Mouse (Mus musculus) limb, embryonic 11.5 days (tissue): ENCODE results near the gene Nploc4. TPM values are rescaled to one million over a fixed set of nuclear protein-coding genes. Genes with fewer than 3 reads are reported as not detected.

Source experiments
- ATAC-seq: fragments of 200-750 bp; cut with Nextera tagmentation; 2 replicates; pipeline ENCODE4 v1.8.0; 2017; ENCODE audit warnings: low read depth; ENCODE audit not compliant: insufficient number of reproducible peaks, low FRiP score, low TSS enrichment
- DNase-seq: peaks from one replicate; pipeline ENCODE4 v3.0.0-alpha.2; 2015; ENCODE audit warnings: low spot score
- H3K27ac ChIP-seq: fragments of 300-500 bp; sonication (generic); replicated peaks from 2 replicates; pipeline ENCODE4 v1.5.1; 2014; ENCODE audit warnings: low read depth, mild to moderate bottlenecking, low read length
- H3K27me3 ChIP-seq: fragments of 300-500 bp; sonication (generic); 2 replicates; pipeline ENCODE4 v1.6.1; 2014; ENCODE audit warnings: mild to moderate bottlenecking, low read length, mixed read lengths; ENCODE audit not compliant: control insufficient read depth, insufficient read depth
- H3K36me3 ChIP-seq: fragments of 300-500 bp; sonication (generic); 2 replicates; pipeline ENCODE4 v1.6.1; 2014; ENCODE audit warnings: mild to moderate bottlenecking, low read length, moderate library complexity, mixed read lengths; ENCODE audit not compliant: control insufficient read depth, insufficient read depth
- H3K4me1 ChIP-seq: fragments of 300-500 bp; sonication (generic); 2 replicates; pipeline ENCODE4 v1.6.1; 2014; ENCODE audit warnings: low read length, mixed read lengths; ENCODE audit not compliant: control insufficient read depth, insufficient read depth
- H3K4me2 ChIP-seq: fragments of 300-500 bp; sonication (generic); 2 replicates; pipeline ENCODE4 v1.6.1; 2014; ENCODE audit warnings: low read depth, mild to moderate bottlenecking, moderate library complexity; ENCODE audit not compliant: severe bottlenecking
- H3K4me3 ChIP-seq: fragments of 300-500 bp; sonication (generic); 2 replicates; pipeline ENCODE4 v1.5.1; 2014; ENCODE audit warnings: low read depth, low read length
- H3K9ac ChIP-seq: fragments of 300-500 bp; sonication (generic); 2 replicates; pipeline ENCODE4 v1.6.1; 2014; ENCODE audit warnings: mild to moderate bottlenecking, low read length
- H3K9me3 ChIP-seq: fragments of 300-500 bp; sonication (generic); 2 replicates; pipeline ENCODE4 v1.6.1; 2016; ENCODE audit warnings: low read length; ENCODE audit not compliant: control insufficient read depth
- WGBS: fragments of 180-500 bp; shearing (Covaris S2); extraction: QIAGEN DNeasy Blood & Tissue Kit; methylation state at CpG from one replicate; pipeline ENCODE4 v1.1.7; 2014; 5-methylcytosine and 5-hydroxymethylcytosine counted together
- polyA plus RNA-seq: library from polyadenylated mRNA; unstranded; fragments of >200 nt; fragmentation: Nextera tagmentation; extraction: Ambion mirVana; gene quantifications from 2 replicates; pipeline ENCODE4 v1.2.1, GENCODE M21; 2014

The Nploc4 gene
- polyA plus RNA-seq, 1 experiment from 2014 or later, result 47.1 TPM

DNA sequence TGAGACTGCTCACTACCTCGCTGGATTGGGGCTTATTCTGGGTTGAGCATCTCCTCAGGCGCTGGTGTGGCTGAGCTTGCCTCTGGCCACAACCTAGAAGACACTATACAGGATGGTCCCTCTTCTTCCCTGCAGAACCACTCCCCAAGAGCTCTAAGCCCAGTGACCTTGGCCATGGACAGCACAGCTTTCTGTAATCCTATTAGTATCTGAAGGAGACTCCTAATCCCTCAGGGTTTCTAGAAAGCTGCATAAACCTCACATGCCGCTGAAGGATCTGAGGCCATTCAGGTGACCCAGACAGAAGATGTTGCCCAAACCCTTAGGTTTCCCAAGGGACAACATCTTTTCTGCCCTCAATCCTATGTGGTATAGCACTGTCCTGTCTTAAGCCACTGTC is 14.7 kb upstream of the Nploc4 start:
- H3K36me3 ChIP-seq, result no peaks in the 10 kb centered on the region
- ATAC-seq, result no peak

DNA sequence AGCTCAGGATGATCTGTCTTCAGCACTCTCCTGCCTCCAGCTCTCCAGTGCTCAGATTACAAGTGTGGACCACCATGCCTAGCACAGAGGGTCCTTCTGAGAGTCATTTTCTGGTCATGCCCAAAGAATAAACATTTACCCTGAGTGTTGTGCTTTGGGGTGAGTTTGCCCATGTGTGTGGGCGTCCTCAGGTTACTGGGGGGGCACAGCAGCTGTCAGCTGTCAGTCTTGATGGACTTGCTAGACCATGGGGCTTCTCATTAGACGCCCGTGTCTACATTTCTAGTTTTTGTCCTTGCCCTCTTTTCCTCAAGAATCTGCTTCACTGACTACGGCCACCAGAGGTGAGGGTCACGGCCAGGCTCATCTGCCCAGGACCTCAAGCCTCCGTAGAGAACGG is 9.7 kb upstream of the Nploc4 start:
- Histone ChIP-seq H3K27me3 (no peaks in the 10 kb centered on the region), H3K36me3 (no peaks in the 10 kb centered on the region), H3K4me2 (no peak overlapping the region), H3K4me3 (no peak overlapping the region), H3K9me3 (no peaks in the 10 kb centered on the region), H3K9ac (no peak overlapping the region), H3K4me1 (no peaks in the 10 kb centered on the region), H3K27ac (no peak overlapping the region)
- WGBS, result 81% methylated on average over 7 of the region's 7 CpGs
- no peak for DNase-seq
- ATAC-seq, result no peak

More for the DNA sequence above, 14.7 kb upstream of the Nploc4 start:
- no peak overlapping the region for H3K4me2 ChIP-seq
- no peak for DNase-seq
- H3K4me3 ChIP-seq, result no peak overlapping the region
- no peak overlapping the region for H3K9ac ChIP-seq
- WGBS, result 71% methylated on average over 3 of the region's 3 CpGs
- no peaks in the 10 kb centered on the region for H3K9me3 ChIP-seq
- H3K27me3 ChIP-seq, result no peaks in the 10 kb centered on the region
- H3K4me1 ChIP-seq, result no peaks in the 10 kb centered on the region
- no peak overlapping the region for H3K27ac ChIP-seq

DNA sequence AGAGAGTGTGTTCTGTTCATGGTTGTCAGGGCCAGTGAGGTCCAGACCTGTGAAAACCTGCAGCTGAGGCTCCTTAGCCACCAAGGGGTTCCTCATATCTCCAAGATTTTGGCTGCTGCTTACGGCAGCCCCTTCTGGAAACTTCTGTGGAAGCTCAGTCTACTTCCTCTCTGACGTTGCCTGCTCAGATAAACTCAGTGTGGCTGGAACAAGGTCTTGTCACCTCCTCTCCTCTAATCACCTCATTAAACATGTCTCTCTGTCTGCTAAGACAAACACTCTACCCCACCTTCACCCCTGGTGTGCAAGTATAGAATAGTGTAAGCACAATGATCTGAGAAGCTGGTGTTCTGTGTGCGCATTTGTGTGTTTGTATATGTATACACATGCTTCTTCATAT is 8.0 kb upstream of the Nploc4 start:
- DNase-seq (no peak), ATAC-seq (no peak)
- H3K4me2 ChIP-seq, result no peak overlapping the region
- no peaks in the 10 kb centered on the region for H3K27me3 ChIP-seq
- no peaks in the 10 kb centered on the region for H3K36me3 ChIP-seq
- H3K27ac ChIP-seq, result no peak overlapping the region
- no peaks in the 10 kb centered on the region for H3K9me3 ChIP-seq
- no peak overlapping the region for H3K4me3 ChIP-seq
- no peak overlapping the region for H3K9ac ChIP-seq
- 65% methylated on average over 3 of the region's 3 CpGs for WGBS
- no peaks in the 10 kb centered on the region for H3K4me1 ChIP-seq

DNA sequence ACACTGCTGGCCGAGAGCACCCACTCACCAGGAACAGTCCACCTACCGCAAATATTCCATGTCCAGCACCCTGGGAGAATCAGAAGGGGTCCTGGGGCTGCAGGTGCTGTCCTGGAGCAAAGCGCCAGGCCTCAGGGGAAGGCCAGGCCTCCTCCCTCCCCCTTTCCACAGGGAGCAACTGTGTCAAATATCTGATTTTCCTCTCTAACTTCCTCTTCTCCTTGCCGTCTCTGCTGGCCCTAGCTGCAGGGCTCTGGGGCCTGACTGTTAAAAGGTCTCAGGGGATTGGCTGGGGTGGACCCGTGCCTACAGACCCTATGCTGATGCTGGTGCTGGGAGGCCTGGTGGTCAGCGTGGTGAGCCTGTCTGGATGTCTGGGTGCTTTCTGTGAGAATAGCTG is 6.6 kb upstream of the Nploc4 start:
- no peak overlapping the region for H3K9ac ChIP-seq
- H3K4me1 ChIP-seq, result no peaks in the 10 kb centered on the region
- H3K27ac ChIP-seq, result no peak overlapping the region
- DNase-seq, result no peak
- WGBS, result 72% methylated on average over 6 of the region's 6 CpGs
- no peaks in the 10 kb centered on the region for H3K27me3 ChIP-seq
- H3K4me2 ChIP-seq, result no peak overlapping the region
- H3K9me3 ChIP-seq, result no peaks in the 10 kb centered on the region
- no peak overlapping the region for H3K4me3 ChIP-seq
- ATAC-seq, result no peak
- no peaks in the 10 kb centered on the region for H3K36me3 ChIP-seq

DNA sequence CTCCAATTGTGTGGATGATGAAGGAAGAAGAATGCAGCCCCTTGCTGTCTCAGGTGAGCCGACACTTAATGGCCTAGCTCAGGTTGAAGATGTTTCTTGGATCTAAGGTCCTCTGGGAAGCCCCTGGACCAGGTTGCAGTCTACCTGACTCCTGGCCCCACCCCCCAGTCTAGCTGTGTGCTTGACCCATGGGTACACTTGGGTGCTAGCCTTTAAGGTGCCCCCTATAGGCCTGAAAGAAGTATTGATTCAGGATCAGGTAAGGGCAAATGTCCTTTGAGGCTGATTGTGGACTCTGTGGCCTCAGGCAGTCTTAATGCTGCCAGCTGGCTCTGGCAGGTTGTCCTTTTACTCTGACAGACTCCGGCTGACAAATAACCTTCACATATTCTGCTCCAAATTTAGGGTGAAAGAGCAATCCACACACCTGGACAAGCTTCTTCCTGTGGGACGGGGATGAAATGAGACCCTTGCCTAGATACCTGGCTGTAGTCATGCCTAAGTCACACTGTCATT is 5.3 kb upstream of the Nploc4 start:
- Histone ChIP-seq H3K4me2 (no peak overlapping the region), H3K4me3 (no peak overlapping the region), H3K36me3 (no peaks in the 10 kb centered on the region), H3K27me3 (no peaks in the 10 kb centered on the region), H3K9me3 (no peaks in the 10 kb centered on the region), H3K27ac (no peak overlapping the region), H3K4me1 (no peaks in the 10 kb centered on the region), H3K9ac (no peak overlapping the region)
- 85% methylated on average over 3 of the region's 3 CpGs for WGBS
- no peak for DNase-seq
- ATAC-seq, result no peak

DNA sequence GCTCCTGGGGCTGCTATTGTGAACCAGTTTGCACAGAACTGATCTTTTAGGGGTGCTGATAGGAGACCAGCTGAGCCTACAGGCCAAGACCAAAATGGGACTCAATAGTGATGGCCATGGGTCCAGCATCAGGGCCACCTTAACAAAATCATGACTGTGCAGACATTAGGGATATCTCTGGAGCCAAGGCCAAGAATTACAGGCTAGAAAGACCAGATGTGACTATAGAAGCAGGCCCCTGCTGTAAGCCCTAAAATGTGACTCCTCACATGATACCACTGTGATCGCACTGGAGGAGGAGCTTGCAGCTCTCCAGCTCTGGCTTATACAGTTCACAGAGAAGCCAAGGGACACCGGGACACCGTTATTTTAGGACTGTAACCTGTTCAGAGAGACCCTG is 4.8 kb upstream of the Nploc4 start, which contains the start of gene Tspan10:
Tspan10 (plus strand) TSS at position 301 of the 400 bp plus-strand sequence.
- H3K4me1 ChIP-seq, result no peaks in the 10 kb centered on the region
- no peaks in the 10 kb centered on the region for H3K27me3 ChIP-seq
- H3K27ac ChIP-seq, result no peak within 1 kb of the TSS
- no peak within 1 kb of the TSS for H3K9ac ChIP-seq
- no peaks in the 10 kb centered on the region for H3K36me3 ChIP-seq
- ATAC-seq (no peak), DNase-seq (no peak)
- H3K4me2 ChIP-seq, result no peak within 1 kb of the TSS
- no peaks in the 10 kb centered on the region for H3K9me3 ChIP-seq
- WGBS, result 89% methylated on average over 3 of the region's 3 CpGs
- H3K4me3 ChIP-seq, result no peak within 1 kb of the TSS

DNA sequence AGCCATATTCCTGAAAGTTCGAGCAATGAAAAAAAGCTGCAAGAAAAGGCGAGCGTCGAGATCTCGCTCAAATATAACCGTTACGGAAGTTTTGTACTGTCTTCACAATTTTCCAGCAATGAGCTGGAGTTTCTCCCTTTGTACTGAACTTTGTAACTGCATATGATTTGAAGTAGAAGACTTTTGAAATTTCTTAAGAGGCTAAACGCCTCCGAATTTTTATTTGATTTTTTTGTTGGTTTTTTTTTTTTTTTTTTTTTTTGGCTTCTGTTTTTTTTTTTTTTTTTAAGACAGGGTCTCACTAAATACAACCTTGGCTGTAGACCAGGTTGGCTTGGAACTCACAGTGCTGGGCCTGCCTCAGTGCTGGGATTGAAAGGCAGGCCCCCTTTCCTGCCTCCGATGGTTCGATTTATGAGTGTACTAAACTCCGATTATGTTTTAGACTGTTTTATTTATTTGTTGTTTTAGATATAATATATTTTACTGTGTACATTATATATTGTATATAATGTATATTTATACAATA is 413 bp upstream of the Nploc4 start:
- H3K27ac ChIP-seq, result no peak overlapping the region
- no peak for ATAC-seq
- 30% methylated on average over 12 of the region's 12 CpGs for WGBS
- peak overlapping the region; percentile 99 for H3K4me3 ChIP-seq
- H3K4me1 ChIP-seq, result peaks cover 11% of the 10 kb centered on the region
- peak overlapping the region; percentile 96 for H3K9ac ChIP-seq
- H3K9me3 ChIP-seq, result no peaks in the 10 kb centered on the region
- no peaks in the 10 kb centered on the region for H3K27me3 ChIP-seq
- H3K36me3 ChIP-seq, result peaks cover 2% of the 10 kb centered on the region
- peak overlapping the region; percentile 83 for H3K4me2 ChIP-seq
- no peak for DNase-seq

DNA sequence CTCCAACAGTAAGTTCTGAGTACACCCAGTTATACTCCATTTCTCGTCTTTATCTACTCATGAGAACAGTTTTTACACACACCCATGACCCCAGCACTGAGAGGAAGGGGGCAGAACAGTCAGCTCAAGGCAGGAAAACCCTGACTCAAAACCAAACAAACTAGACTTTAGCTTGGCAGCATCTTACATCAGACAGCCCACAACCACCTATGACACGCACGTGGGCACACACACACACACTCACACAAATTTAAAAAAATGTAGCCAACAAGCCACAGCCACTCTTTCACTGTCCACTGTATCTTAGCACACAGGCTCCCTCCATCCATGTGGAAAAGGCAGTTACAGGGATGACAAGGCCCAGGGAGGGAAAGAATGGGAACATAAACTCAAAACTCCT is 10.8 kb downstream of the Nploc4 start:
- Histone ChIP-seq H3K27ac (no peak overlapping the region), H3K9me3 (no peaks in the 10 kb centered on the region), H3K4me2 (no peak overlapping the region), H3K4me1 (no peaks in the 10 kb centered on the region), H3K9ac (no peak overlapping the region), H3K27me3 (no peaks in the 10 kb centered on the region), H3K4me3 (no peak overlapping the region), H3K36me3 (peaks cover 16% of the 10 kb centered on the region)
- DNase-seq (no peak), ATAC-seq (no peak)
- 88% methylated on average over 3 of the region's 3 CpGs for WGBS
